Mouse (Mus musculus): ENCODE data around the gene Trim27. TPM values are rescaled to one million over a fixed set of nuclear protein-coding genes. Genes with fewer than 3 reads are reported as not detected.
A peak's percentile ranks its signal among the peaks of the same experiment; 100 is the strongest.

Trim27 gene
- total RNA-seq (2014; fragmentation: Nextera tagmentation) (142 and 143 TPM in 2 replicates), total RNA-seq (2017) (144 and 167 TPM in 2 replicates)

DNA sequence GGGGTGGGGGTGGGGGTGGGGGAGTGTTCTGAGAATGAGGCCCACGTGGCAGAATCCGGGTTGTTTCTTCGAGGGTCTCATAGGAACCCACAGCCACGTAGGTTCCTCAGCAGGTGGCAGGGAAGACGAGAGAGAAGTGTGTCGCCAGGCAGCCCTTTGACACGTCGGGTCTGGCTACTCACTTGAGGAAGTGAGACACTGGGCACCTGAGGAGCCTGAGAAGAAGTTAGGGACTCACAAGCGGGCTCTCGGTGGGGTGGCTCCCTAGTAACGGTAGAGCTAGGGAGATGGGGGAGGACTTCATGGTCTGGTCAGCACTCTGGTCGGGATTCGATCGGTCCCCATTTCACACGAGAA, at the start of gene Trim27:
Gene Trim27, plus strand, starts transcription at position 79 of the 357 bp plus-strand sequence.
- peak; percentile 55 for ATAC-seq (replicated peaks; ENCODE audit: poor library complexity, severe bottlenecking)

DNA sequence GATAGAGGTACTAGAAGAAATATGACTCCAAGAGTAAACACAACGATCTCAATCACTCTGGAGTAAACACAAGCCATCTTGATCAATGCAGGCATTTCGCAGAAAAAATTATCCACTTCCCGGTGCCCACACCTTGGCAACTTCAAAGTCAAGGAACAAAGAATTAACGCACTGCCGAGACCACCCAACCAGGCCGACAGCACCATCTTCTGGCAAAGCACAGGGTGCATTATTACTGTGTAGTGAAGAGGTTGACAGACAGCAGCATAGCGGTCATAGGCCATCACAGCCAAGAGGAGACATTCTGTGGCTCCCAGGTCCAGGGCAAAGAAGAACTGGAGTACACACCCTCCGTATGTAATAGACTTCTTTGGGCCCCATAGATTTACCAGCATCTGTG, 36.8 kb upstream of the Trim27 start:
- no peak for ATAC-seq (replicated peaks; ENCODE audit: poor library complexity, severe bottlenecking)

- ATAC-seq (replicated peaks; ENCODE audit: poor library complexity, severe bottlenecking) = no peak
Observed at GRCm38 (mm10) chr13:21145767-21146166, 33.5 kb upstream of the Trim27 start, which contains the start of gene Olfr1368. Gene Olfr1368, minus strand, starts transcription at chr13:21145867.

DNA sequence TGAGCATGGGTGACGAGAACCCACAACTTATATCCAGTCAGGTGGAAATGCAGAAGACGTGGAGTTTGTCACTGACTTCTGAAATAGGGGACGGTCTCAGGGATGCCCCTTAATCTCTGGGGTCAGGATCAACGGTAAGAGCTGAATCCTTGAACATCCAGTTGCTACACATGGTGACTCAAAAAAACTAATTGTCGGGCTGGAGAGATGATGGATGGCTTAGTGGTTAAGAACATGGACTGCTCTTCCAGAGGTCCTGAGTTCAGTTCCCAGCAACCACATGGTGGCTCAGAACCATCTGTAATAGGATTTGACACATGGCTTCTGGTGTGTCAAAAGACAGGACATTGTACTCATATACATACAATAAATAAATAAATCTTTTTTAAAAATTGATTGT, 23.4 kb upstream of the Trim27 start:
- ATAC-seq (replicated peaks; ENCODE audit: poor library complexity, severe bottlenecking) = no peak

GRCm38 (mm10) chr13:21158071-21158470, 21.2 kb upstream of the Trim27 start:
- no peak for ATAC-seq (replicated peaks; ENCODE audit: poor library complexity, severe bottlenecking)

GRCm38 (mm10) chr13:21158785-21159474, 20.3 kb upstream of the Trim27 start:
- ATAC-seq (replicated peaks; ENCODE audit: poor library complexity, severe bottlenecking) = peak; percentile 69

- ATAC-seq (replicated peaks; ENCODE audit: poor library complexity, severe bottlenecking) = peak; percentile 14; the same call in 1 of the 2 replicates
Observed at GRCm38 (mm10) chr13:21159475-21159819, 19.8 kb upstream of the Trim27 start.

DNA sequence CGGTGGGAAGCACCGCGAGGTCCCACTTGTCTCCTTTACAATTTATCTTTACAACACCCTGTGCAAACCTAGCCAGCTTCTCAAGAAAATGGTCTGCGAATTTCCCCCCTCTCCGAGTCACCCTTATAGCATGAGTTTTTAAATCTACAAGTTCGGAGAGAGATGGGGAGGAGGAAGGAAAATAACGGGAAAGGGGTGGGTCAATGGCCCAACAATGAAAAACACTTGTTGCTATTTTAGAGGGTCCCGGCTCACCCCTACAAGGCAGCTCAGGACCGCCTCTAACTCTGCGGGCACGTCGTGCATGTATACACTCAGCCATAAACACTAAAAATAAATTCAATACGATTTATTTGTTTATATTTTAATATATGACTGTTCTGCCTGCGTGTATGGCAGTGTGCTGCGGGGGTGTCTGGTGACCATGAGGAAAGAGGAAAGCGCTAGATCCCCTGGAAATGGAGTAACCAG, 19.2 kb upstream of the Trim27 start:
- ATAC-seq (replicated peaks; ENCODE audit: poor library complexity, severe bottlenecking) = no peak; the same call in 1 of the 2 replicates

DNA sequence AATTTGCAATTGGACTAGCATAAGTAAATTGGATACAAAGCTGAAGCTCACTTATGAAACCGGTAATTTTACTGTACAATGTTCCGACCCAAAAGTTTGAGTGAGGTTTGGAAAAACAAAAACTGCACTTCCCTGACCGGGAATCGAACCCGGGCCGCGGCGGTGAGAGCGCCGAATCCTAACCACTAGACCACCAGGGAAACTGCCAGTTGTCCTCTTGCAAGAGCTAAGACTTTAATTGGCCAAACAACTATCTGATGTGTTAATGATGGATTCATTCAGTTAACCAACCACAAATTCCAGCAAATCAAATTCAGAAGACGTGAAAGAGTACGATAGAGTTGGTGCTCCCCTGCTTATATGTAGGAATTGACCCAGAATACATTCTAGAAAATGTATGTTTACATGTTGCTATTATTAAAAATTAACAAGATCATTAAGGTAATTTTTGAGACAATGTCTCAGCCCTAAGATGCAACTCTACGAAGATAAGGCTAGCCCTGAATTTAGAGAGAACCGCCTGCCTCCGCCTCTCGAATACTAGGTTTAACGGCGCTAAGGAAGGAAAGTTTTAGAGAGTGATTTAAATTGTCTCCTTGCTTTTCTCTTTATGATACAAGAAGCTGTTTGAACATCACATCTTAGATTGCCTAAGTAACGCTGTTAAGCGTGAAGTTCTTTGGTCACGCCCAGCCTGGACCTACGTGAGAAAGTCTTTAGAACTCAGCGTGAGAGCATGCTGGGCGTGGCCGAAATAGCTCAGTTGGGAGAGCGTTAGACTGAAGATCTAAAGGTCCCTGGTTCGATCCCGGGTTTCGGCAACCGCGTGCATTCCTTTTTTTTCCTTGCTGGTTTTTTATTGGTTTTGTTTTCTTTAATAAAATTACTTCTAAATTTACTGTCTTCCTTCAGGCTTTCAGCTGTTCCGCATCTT, 18.3 kb upstream of the Trim27 start:
- peak; percentile 67 for ATAC-seq (replicated peaks; ENCODE audit: poor library complexity, severe bottlenecking)

GRCm38 (mm10) chr13:21161591-21161990, 17.7 kb upstream of the Trim27 start:
- ATAC-seq (replicated peaks; ENCODE audit: poor library complexity, severe bottlenecking) = peak; percentile 68

GRCm38 (mm10) chr13:21162591-21162990, 16.7 kb upstream of the Trim27 start:
- no peak for ATAC-seq (replicated peaks; ENCODE audit: poor library complexity, severe bottlenecking)

DNA sequence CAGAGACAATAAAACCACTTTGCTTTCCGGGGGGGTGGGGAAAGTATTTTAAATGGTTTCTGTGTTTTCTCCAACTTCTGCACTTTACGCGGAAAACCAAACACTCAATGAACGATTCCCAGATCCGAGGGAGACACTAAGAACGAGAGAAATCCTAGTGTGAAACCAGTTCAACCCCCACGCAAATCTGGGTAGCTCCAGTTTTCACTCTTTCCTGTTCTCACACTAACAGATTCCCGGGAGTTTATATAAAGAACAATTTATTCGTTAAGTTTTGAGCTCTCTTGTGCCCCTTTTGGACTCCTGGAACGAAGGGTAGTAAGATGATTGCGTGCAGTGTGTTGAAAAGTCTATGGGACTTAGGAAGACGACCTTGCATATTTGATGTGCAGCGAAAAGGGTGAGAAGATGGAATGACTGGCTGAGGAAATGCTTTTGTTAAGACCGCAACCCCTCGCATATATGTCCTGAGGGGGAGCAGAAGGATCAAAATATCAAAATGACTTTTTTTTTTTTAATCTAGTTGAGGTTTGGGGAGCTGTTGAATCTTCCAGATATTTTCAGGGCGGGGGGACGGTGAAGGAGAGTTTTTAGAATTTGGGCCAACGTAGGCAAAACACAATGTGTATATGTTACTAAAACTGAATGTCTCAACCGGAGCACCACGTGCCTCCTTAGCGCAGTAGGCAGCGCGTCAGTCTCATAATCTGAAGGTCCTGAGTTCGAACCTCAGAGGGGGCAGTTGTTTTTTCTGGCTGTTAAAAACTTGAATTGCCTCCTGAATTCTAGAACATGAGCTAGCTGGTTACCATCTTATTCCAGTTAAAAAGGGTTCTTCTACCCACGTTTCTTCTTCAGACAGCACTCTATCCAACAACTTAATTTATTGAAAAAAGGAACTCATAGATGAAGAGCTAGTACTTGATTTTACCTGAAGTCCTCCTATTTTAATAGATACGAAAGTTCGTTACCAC, 12.0 kb upstream of the Trim27 start:
- peak; percentile 23 for ATAC-seq (replicated peaks; ENCODE audit: poor library complexity, severe bottlenecking)

- 0 out of 2 replicates have a peak, but pooled peaks have one; percentile 7 for ATAC-seq (replicated peaks; ENCODE audit: poor library complexity, severe bottlenecking)
Observed at GRCm38 (mm10) chr13:21167910-21168300, 11.3 kb upstream of the Trim27 start.

GRCm38 (mm10) chr13:21168371-21169011, 10.8 kb upstream of the Trim27 start:
- ATAC-seq (replicated peaks; ENCODE audit: poor library complexity, severe bottlenecking) = no peak

- ATAC-seq (replicated peaks; ENCODE audit: poor library complexity, severe bottlenecking) = no peak
Observed at GRCm38 (mm10) chr13:21169121-21169656, 10.1 kb upstream of the Trim27 start.

DNA sequence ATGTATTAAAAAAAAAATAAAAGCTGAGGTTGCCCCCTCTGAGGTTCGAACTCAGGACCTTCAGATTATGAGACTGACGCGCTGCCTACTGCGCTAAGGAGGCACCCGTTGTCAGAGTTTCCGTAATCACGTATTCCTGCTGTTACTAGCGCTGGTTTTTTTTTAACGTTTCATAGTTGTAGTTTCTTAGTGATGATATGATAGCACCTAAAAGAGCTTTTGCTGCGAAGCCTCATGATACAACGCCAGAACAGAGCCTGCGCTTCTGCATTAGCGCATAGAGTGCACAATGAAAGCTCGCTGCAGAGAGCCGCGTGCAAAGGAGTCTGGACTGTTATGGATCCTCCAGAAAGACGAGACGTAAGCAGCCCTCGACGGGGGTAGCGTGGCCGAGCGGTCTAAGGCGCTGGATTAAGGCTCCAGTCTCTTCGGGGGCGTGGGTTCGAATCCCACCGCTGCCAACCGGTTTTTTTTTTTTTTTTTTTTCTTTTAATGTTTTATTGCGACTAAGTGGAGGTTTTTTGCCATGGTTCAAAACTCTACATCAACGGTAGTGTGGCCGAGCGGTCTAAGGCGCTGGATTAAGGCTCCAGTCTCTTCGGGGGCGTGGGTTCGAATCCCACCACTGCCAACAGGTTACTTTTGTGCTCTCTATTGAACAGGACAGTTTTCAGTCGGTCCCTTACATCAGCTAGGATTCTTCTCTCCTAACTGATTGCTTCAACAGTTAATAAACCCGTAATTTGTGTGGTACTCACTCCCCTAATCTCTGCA, 9.4 kb upstream of the Trim27 start:
- peak; percentile 61 for ATAC-seq (replicated peaks; ENCODE audit: poor library complexity, severe bottlenecking)

DNA sequence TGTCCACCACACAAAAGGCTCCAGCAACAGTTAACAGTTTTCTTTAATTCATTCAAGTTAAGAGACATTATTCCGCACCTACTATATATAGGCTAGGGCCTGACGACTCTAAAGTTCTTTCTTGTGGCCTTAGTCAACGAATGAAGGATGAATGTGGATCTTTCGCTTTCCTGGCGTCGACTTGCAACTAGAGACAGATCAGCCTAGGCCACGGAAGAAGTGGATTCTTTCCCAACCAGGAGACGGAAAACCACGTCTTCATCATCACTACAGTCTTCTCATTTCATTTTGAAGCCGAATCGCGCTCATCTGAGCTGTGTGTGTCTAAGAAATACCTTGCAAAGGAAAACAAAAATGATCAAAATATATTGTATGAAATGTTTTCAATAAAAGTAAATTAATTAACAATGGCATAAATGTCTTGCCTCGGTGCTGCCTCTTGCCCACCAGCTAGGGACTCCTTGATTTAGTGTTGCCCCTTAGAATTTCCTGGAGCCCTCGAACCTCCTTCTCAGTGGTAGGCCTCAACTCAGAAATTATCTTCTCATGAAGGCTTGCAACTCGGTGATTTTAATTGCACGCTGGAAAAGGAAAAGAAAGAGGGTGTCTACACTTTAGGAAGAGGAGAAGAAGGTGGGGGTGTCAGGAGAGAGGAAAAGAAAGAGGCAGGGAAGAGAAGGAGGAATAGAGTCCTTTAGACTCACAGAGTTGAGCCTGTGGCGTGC, 8.7 kb upstream of the Trim27 start:
- ATAC-seq (replicated peaks; ENCODE audit: poor library complexity, severe bottlenecking) = no peak

DNA sequence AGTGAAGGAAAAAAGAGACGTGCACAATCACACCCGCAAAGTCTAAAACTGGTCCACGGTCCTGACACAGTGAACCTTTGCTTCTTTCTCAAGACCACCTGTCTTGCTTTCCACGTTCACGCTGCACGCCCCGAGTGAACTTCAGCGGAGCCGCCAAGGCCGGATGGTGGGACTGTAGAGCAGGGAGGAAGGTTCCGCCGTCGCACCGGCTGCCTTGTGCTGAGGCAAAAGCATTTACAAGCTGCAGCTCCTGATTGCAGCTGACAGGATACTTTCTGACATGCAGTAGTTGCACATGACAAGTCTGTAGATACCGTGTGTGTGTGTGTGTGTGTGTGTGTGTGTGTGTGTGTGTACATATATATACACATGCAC, 8.1 kb upstream of the Trim27 start:
- ATAC-seq (replicated peaks; ENCODE audit: poor library complexity, severe bottlenecking) = no peak
